Mouse (Mus musculus) inflammation-experienced regulatory T-cells, adult 6 months (primary cell): ENCODE data around the gene Maml2. TPM values are rescaled to one million over a fixed set of nuclear protein-coding genes. Genes with fewer than 3 reads are reported as not detected.

ENCODE experiments used
- ATAC-seq: one replicate; pipeline ENCODE4 v1.8.0; 2017
- polyA plus RNA-seq, 3 experiments: library from polyadenylated mRNA; unstranded; fragments of 100-300 nt; shearing (Covaris generic); gene quantifications; one replicate each; pipeline ENCODE4 v1.2.1; 2017

The Maml2 gene
- polyA plus RNA-seq, 3 experiments from 2014 or later: 32.1 to 46.4 (median 45.1) TPM

- peak; percentile 94 for ATAC-seq
Measured at GRCm38 (mm10) chr9:13536419-13537261, 238.9 kb downstream of the Maml2 start.

DNA sequence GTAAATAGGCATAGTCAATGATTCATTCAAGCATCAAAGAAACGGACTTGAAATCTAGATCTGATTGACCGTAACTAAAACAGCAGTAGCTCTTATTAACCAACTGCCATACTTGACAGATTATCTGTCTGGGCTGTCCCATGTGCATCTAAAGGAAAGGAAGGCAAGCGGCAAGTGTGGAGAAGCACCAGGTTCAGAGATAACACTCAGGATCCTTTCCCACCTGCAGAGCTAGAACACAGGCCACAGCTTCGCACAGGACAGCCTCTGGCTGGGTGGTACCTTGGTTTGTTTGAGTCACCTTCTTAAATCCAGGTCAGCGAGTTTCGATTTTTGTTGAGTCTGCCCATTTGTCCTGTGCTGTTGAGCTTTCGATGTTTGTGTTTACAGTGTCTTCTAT, 240.4 kb downstream of the Maml2 start:
- ATAC-seq: no peak

DNA sequence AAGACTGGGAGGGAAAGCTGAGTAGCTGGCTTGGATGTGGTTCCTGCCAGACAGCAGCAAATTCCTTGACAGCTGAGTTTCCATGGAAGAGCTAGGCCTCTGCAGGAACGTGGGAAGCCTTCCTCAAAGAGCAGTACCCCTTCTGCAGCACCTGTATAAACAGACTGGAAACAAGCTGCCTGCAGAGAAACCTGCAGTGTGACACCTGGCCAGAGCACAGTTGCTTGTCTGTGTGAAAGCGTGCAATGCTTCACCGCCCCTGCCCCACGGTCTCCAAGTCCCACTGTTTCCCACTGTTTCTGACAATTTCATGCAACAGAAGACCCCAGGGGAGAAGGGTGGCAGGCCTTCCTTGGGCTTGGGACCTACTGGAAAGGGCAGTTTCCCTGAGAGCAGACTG, 241.8 kb downstream of the Maml2 start:
- ATAC-seq: no peak

DNA sequence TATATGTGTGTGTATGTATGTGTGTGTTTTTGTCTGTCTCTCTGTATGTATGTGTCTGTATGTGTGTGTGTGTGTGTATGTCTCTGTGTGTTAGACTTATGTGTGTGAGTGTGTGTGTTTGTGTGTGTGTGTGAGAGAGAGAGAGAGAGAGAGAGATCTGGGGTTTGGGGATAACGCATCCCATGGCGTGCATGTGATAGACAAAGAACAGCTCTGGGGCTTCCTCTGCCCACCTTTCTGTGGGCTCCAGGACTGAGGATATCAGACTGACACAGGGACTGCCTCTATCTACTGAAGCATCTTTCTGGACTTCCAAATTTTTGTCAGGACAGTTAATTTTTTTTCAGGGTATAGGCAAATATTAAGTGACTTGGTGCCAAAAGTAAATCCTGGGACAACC, 242.5 kb downstream of the Maml2 start:
- ATAC-seq: no peak

DNA sequence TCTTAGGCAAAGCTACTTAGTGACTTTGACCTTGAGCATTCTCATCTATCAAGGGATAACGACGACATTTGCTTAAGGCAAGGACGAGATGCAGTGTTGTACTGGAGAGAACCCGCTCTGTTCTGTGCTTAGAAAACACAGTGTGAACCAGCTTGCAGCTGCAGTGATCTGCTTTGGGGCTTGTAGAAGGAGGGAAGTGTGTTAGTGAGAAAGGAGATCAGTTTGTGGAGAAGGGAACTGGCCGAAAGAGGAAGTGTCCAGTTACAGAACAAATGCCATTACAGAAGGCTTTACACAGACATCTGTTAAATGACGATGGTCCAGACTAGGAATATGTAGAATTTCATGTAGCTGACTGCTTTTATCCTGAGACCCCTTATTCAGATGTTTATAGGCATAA, 243.0 kb downstream of the Maml2 start:
- ATAC-seq: no peak

DNA sequence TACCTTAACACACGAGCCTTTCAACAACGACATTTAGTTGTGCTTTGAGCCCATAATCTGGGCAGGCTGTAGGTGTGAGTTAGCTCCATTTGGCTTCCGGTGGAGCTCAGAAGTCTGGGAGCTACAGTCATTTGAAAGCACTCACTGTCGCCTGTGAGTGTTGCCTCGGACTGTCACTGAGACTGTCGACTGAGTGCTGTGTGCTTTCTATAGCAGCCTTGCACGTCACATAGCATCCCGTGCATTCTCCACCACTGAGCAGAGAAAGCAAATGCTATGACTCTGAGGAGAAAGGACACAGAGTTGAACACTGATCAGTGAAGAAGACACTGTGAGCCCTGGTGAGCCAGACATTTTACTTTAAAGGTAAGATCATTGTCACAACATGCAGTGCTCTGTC, 245.4 kb downstream of the Maml2 start:
- ATAC-seq: no peak

- no peak for ATAC-seq
Measured at GRCm38 (mm10) chr9:13544133-13544532, 246.4 kb downstream of the Maml2 start.

- ATAC-seq: no peak
Measured at GRCm38 (mm10) chr9:13545726-13546125, 248.0 kb downstream of the Maml2 start.

DNA sequence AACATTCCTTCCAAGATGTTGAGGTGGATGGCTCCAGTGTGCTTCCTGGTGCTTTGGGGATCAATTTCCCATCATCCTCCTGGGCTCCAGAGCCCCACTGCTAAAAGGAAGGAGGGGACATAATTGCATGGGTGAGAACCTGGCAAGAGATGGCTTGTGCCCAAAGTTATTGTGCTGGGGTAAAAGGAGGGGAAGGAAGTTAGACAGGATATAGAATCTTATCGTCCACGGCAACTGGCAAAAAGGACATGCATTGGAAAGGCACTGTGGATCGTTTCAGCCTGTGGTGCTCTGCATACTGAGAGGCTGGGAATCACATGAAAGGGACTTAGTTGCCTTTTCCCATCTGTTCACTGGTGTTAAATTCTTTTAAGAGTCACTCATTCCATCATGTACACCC, 252.2 kb downstream of the Maml2 start:
- no peak for ATAC-seq

GRCm38 (mm10) chr9:13552380-13553052, 254.8 kb downstream of the Maml2 start:
- ATAC-seq: no peak

GRCm38 (mm10) chr9:13554773-13555172, 257.0 kb downstream of the Maml2 start:
- peak; percentile 85 for ATAC-seq

- ATAC-seq: no peak
Measured at GRCm38 (mm10) chr9:13555973-13556481, 258.3 kb downstream of the Maml2 start.

GRCm38 (mm10) chr9:13556696-13557095, 258.9 kb downstream of the Maml2 start:
- ATAC-seq: no peak

DNA sequence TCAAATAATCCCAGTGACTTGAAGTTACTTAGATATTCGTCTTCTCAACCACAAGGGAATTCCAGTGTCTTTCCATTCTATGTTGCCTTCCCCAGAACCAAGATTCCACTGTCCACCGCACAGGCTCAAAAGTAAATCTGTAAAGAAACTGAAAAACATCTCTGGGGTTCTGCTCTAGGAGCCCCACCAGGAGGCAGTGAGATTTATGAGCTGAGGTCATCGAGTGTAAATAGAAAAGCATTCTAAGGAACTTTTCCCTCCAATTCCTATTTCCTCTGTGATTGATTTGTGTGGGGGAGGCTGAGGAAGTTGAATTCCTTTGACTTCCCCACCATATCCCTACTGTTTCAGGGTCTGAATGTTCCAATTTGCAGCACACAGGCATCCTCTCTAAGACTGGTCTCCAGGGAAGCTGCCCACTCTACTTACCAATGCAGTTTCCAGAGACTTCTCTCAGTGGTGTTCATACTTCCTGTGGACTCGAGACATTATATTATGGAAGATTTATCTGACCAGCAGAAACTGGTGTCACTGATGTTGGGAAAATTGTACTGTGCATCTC, 261.1 kb downstream of the Maml2 start:
- ATAC-seq: no peak

GRCm38 (mm10) chr9:13560651-13561050, 262.9 kb downstream of the Maml2 start:
- ATAC-seq: no peak

DNA sequence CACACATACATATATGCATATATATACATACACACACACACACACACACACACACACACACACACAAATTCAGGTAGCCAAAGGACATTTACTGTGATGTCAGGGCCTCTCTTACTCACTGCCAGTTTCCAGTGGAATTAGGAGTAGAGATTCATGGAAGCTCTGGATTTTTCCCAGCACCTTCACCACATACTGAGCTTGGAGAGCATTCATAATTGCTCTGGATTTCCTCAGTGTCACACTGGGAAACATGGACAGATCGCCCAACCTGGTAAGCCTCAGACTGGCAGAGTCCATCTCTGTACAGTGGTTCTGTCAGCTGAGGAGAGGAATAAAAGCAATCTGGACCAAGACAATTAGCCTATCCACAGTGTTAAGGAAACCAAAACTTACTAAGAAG, 263.6 kb downstream of the Maml2 start:
- no peak for ATAC-seq

DNA sequence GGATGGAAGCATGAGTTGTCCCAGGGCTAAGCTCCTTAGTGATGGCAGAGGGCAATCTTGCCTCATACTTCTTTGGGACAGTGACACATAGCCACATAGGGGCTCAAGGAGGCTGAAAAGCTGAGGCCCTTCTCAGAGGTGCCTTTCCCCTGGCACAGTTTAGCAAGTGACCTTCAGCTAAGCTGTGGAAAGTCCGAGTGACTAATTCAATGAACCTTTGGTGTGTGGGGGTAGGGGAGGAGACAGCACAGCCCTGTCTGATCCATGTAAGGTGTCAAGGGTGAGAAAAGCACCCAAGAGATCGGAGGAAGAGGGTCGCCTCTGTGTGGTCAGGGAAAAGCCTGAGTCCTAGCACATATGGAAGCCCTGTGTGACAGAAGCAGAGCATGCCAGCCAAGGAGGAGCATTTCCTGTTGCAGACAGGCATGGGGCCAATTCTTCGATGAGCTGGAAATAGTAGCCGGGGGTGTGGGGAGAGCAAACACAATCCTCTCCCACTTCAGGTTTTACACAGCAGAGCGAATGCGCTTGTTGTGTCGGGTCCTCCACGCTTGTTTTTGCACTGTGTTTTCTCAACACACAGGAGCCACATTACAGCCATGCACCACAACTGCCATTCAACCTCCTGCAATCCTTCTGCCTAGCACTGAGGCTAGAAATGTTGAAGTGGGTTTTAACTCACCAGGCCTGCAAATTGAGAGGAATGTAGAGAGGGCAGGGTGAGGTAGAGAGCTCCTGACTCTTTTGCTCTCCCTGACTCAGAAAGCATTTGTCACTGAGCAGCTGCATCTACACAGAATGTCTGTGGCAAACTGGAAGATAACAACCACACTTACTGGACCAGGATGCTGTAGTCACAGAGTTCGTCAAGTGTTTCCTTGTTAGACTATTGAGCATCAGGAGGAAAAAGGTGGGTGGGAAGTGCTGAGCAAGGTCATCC, 266.0 kb downstream of the Maml2 start:
- peak; percentile 47 for ATAC-seq

- ATAC-seq: peak; percentile 61
Measured at GRCm38 (mm10) chr9:13565343-13566019, 267.7 kb downstream of the Maml2 start.

DNA sequence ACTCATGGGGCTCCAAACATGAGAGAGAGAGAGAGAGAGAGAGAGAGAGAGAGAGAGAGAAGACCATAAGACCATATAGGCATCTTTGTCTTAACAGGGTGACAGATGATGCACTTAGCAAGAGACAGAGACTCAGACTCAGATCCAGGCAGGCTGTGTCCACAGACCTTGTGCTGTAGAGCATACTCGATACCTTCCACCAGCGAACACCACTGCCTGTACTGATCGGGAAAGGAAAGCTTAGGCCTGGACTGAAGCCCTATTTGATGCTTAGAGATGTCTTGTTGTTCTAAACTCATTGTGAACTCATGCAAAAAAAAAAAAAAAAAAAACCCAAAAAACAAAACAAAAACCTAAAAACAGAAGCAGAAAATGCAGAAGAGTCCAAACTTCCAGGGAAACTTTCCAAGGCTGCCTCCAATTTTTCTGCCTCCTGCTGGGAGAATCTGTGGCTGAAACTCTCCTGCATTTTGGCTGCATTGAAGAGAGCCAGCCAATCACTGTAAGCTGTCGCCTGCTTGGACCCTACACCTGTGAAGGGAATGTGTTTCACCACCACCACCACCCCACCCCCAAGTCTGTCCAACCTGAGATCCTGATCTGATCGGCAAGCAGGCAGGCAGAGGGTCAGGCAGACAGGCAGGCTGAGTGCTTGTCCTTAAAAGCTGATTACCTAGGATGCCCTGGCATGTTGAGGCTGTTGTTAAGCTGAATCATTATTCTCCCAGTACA, 268.6 kb downstream of the Maml2 start:
- no peak for ATAC-seq

DNA sequence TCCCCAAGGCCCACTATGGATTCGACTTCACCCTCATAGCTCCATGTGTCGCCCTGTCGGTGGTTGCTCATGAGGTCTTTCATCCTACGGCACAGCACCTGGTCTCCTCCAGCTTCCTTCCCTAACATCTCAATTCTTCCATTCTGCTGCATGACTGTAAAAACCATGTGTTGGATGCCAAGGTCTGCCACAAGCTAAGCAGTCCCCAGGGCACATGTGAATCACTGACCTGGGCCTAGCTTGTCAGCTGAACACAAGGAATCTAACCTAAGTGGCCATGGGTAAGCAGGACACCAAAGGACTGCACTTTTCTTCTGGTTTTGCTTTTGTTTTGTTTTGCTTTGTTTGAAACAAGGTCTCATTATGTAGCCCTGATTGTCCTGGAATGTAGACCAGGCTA, 271.3 kb downstream of the Maml2 start:
- no peak for ATAC-seq

DNA sequence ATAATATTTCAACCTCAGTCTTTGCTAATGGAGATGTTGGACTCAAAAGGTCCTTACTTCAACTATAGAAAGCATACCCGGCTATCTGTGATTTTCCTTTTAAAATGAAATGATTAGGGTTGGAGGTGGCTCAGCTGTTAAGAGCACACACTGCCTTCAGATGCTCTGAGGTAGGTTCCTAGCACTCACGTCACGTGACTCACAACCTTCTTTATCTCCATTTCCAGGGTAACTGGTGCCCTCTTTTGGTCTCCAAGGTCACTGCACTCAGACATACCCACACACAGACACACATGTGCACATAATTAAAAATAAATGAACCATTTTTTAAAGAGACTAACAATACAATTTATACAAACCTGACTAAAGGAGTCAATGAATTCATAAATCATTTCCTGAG, 275.1 kb downstream of the Maml2 start:
- ATAC-seq: no peak
